Mouse (Mus musculus): ENCODE measurements at regions not wholly inside any gene's neighbourhood (a gene's known extent, or its start where the extent isn't known, plus 50 kb on each side); places are given as distances from the start of the nearest gene placed in this dataset.
A peak's percentile ranks its signal among the peaks of the same experiment; 100 is the strongest.

DNA sequence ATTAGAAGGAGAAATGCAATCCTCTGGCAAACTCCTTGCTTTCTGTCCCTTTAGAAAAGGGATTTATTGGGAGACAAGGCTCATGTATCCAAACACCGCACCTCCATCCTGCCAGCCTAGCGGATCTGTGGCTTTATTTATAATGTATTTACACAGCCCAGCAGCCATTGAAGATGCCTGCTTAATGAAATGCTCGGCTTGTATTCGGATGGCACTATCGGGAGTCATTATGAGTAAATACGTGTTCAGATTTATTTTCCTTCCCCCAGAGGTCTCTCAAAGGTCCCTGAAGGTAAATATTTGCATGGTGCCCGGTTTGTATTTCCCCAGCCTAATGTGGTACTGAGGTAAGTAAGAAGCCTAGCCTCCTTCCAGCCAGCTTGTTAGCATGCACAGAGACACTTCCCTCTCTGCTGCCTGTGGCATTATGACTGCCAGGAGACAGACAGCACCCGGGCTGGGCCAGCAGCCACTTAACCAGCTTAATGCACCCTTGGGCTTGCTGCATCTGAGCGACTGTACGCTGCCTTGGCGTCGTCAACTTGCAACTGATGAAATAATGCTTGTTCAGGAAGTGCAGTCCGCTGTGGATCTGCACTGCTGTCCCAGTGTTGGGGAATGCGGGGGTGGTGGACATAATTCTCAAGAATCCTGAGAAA lies 80.7 kb upstream of the Dlx2 start:
- Histone ChIP-seq H3K9ac (no peak overlapping the region), H3K27me3 (ENCODE audit: insufficient read depth, low read length) (peaks cover 9% of the 10 kb centered on the region), H3K4me1 (ENCODE audit: insufficient read depth) (0 out of 2 replicates have a peak, but pooled peaks cover 5% of the 10 kb centered on the region), H3K27ac (ENCODE audit: low read depth) (no peak overlapping the region), H3K4me3 (ENCODE audit: low read depth, low read length) (no peak overlapping the region), H3K4me2 (no peak overlapping the region), H3K36me3 (ENCODE audit: insufficient read depth) (no peaks in the 10 kb centered on the region), H3K9me3 (ENCODE audit: low read depth, low read length) (no peaks in the 10 kb centered on the region)
- DNase-seq: peak; percentile 41
- ATAC-seq (ENCODE audit: insufficient read depth): no peak
- no peak for TF ChIP-seq CTCF (IDR thresholded peaks at IDR 0.05; ENCODE audit: low read depth)
- 20% methylated on average over 14 of the region's 14 CpGs for WGBS

DNA sequence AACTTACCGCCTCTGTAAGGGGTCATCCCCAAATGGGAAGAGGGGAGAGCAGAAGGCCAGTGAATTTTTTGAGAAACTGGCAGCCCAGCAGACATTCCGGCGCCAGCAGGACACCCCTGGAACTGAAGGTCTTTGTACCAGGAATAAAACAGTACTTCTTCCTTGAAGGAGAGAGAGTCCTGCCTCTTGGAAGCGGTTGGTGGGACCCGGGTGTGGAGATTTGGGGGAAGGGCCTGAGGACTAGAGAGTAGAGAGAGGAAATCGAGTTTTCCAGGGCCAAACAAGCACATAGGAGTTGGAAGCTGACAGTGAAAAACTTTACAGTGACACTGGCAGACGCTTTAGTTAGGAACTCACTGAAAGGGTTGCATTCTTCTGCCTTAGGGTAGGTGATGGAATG lies 82.3 kb upstream of the Dlx2 start:
- Histone ChIP-seq H3K36me3 (ENCODE audit: insufficient read depth) (no peaks in the 10 kb centered on the region), H3K4me2 (peak overlapping the region; percentile 81), H3K27me3 (ENCODE audit: insufficient read depth, low read length) (peaks cover 9% of the 10 kb centered on the region), H3K27ac (ENCODE audit: low read depth) (peak overlapping the region; percentile 47), H3K9ac (0 out of 2 replicates have a peak overlapping the region, but pooled peaks have one; percentile 27), H3K4me1 (ENCODE audit: insufficient read depth) (0 out of 2 replicates have a peak, but pooled peaks cover 5% of the 10 kb centered on the region), H3K4me3 (ENCODE audit: low read depth, low read length) (peak overlapping the region; percentile 32; the same call in 1 of the 2 replicates), H3K9me3 (ENCODE audit: low read depth, low read length) (no peaks in the 10 kb centered on the region)
- WGBS: 22% methylated on average over 7 of the region's 7 CpGs
- no peak for TF ChIP-seq CTCF (IDR thresholded peaks at IDR 0.05; ENCODE audit: low read depth)
- no peak for ATAC-seq (ENCODE audit: insufficient read depth)
- DNase-seq: peak; percentile 21

- 0 out of 2 replicates have a peak, but pooled peaks cover 5% of the 10 kb centered on the region for H3K4me1 ChIP-seq (ENCODE audit: insufficient read depth)
- H3K9ac ChIP-seq: peak overlapping the region; percentile 27; the same call in 1 of the 2 replicates
- 1% methylated on average over 43 of the region's 43 CpGs for WGBS
- H3K4me2 ChIP-seq: peak overlapping the region; percentile 81
- no peak for TF ChIP-seq CTCF (IDR thresholded peaks at IDR 0.05; ENCODE audit: low read depth)
- H3K27me3 ChIP-seq (ENCODE audit: insufficient read depth, low read length): peaks cover 9% of the 10 kb centered on the region
- no peaks in the 10 kb centered on the region for H3K36me3 ChIP-seq (ENCODE audit: insufficient read depth)
- ATAC-seq (ENCODE audit: insufficient read depth) (peak; percentile 49; the same call in 1 of the 2 replicates), DNase-seq (peak; percentile 56)
- H3K9me3 ChIP-seq (ENCODE audit: low read depth, low read length): no peaks in the 10 kb centered on the region
- H3K27ac ChIP-seq (ENCODE audit: low read depth): no peak overlapping the region
- peak overlapping the region; percentile 32 for H3K4me3 ChIP-seq (ENCODE audit: low read depth, low read length)
Measured at GRCm38 (mm10) chr2:71629301-71630142, 83.0 kb upstream of the Dlx2 start.

GRCm38 (mm10) chr2:71630143-71630463 lies 83.5 kb upstream of the Dlx2 start:
- Histone ChIP-seq H3K27ac (ENCODE audit: low read depth) (no peak overlapping the region), H3K4me3 (ENCODE audit: low read depth, low read length) (peak overlapping the region; percentile 32; the same call in 1 of the 2 replicates), H3K36me3 (ENCODE audit: insufficient read depth) (no peaks in the 10 kb centered on the region), H3K9me3 (ENCODE audit: low read depth, low read length) (no peaks in the 10 kb centered on the region), H3K9ac (no peak overlapping the region), H3K4me2 (peak overlapping the region; percentile 81), H3K4me1 (ENCODE audit: insufficient read depth) (0 out of 2 replicates have a peak, but pooled peaks cover 5% of the 10 kb centered on the region), H3K27me3 (ENCODE audit: insufficient read depth, low read length) (peaks cover 9% of the 10 kb centered on the region)
- WGBS: 14% methylated on average over 3 of the region's 3 CpGs
- no peak for TF ChIP-seq CTCF (IDR thresholded peaks at IDR 0.05; ENCODE audit: low read depth)
- ATAC-seq (ENCODE audit: insufficient read depth) (no peak), DNase-seq (no peak)

DNA sequence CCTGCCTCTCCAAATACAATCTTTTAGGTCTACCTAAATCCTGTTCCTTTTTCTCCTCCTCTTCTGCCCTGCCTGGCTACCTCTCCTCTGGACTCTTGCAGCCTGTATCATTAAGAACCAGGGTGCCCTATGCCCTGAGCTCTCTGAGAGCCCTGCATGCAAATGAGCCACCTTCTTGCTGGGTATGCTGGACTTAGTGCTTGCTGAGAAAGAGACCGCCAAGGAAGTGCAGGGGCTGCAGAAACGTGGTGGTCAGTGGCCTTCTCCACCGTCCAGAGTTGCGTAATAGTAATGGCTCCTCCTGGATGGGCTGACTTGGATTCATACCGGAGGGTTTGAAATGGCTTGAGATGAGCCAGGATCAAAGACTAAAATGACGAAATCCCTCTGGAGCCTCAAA lies 86.9 kb upstream of the Dlx2 start:
- ATAC-seq (ENCODE audit: insufficient read depth) (no peak), DNase-seq (no peak)

GRCm38 (mm10) chr2:71634471-71634870 lies 87.9 kb upstream of the Dlx2 start:
- Histone ChIP-seq H3K4me3 (ENCODE audit: low read depth, low read length) (no peak overlapping the region), H3K27ac (ENCODE audit: low read depth) (no peak overlapping the region), H3K4me1 (ENCODE audit: insufficient read depth) (no peaks in the 10 kb centered on the region), H3K27me3 (ENCODE audit: insufficient read depth, low read length) (peaks cover 5% of the 10 kb centered on the region; the same call in 1 of the 2 replicates), H3K9ac (no peak overlapping the region), H3K36me3 (ENCODE audit: insufficient read depth) (no peaks in the 10 kb centered on the region), H3K4me2 (no peak overlapping the region), H3K9me3 (ENCODE audit: low read depth, low read length) (no peaks in the 10 kb centered on the region)
- ATAC-seq (ENCODE audit: insufficient read depth): no peak
- TF ChIP-seq CTCF (IDR thresholded peaks at IDR 0.05; ENCODE audit: low read depth): no peak
- WGBS: 63% methylated on average over 3 of the region's 3 CpGs
- no peak for DNase-seq

More for the DNA sequence above, 86.9 kb upstream of the Dlx2 start:
- Histone ChIP-seq H3K4me1 (ENCODE audit: insufficient read depth) (0 out of 2 replicates have a peak, but pooled peaks cover 3% of the 10 kb centered on the region), H3K36me3 (ENCODE audit: insufficient read depth) (no peaks in the 10 kb centered on the region), H3K9ac (no peak overlapping the region), H3K4me3 (ENCODE audit: low read depth, low read length) (no peak overlapping the region), H3K27ac (ENCODE audit: low read depth) (no peak overlapping the region), H3K9me3 (ENCODE audit: low read depth, low read length) (no peaks in the 10 kb centered on the region), H3K27me3 (ENCODE audit: insufficient read depth, low read length) (peaks cover 5% of the 10 kb centered on the region), H3K4me2 (no peak overlapping the region)
- WGBS: 73% methylated on average over 6 of the region's 6 CpGs
- no peak for TF ChIP-seq CTCF (IDR thresholded peaks at IDR 0.05; ENCODE audit: low read depth)

GRCm38 (mm10) chr2:71636134-71636533 lies 89.6 kb upstream of the Dlx2 start:
- no peak overlapping the region for H3K9ac ChIP-seq
- no peaks in the 10 kb centered on the region; the same call in 1 of the 2 replicates for H3K9me3 ChIP-seq (ENCODE audit: low read depth, low read length)
- 77% methylated on average over 4 of the region's 4 CpGs for WGBS
- ATAC-seq (ENCODE audit: insufficient read depth) (no peak), DNase-seq (no peak)
- no peak overlapping the region for H3K27ac ChIP-seq (ENCODE audit: low read depth)
- H3K27me3 ChIP-seq (ENCODE audit: insufficient read depth, low read length): no peaks in the 10 kb centered on the region
- no peak for TF ChIP-seq CTCF (IDR thresholded peaks at IDR 0.05; ENCODE audit: low read depth)
- no peak overlapping the region for H3K4me3 ChIP-seq (ENCODE audit: low read depth, low read length)
- no peaks in the 10 kb centered on the region for H3K4me1 ChIP-seq (ENCODE audit: insufficient read depth)
- H3K36me3 ChIP-seq (ENCODE audit: insufficient read depth): no peaks in the 10 kb centered on the region
- H3K4me2 ChIP-seq: no peak overlapping the region
